Mouse (Mus musculus) bone marrow, adult 2 months (tissue): ENCODE measurements at regions not wholly inside any gene's neighbourhood (a gene's known extent, or its start where the extent isn't known, plus 50 kb on each side); places are given as distances from the start of the nearest gene placed in this dataset.

Source experiments
- CTCF ChIP-seq: fragments of 200-500 bp; IDR thresholded peaks from 2 replicates; pipeline ENCODE4 v1.5.1; 2011; ENCODE audit warnings: low read length, control low read depth; ENCODE audit not compliant: control insufficient read depth, insufficient read depth
- POLR2A ChIP-seq: fragments of 200-500 bp; IDR thresholded peaks from 2 replicates; pipeline ENCODE4 v1.6.1; 2011; ENCODE audit warnings: low read depth, mild to moderate bottlenecking, control low read depth, low read length, borderline replicate concordance; ENCODE audit not compliant: control insufficient read depth

GRCm38 (mm10) chr10:98829051-98829450, 85.2 kb upstream of the Atp2b1 start:
- TF ChIP-seq POLR2A (no peak), CTCF (no peak)
